Mouse (Mus musculus) lung, adult 2 months (tissue): Measurements from ENCODE around the gene Cenpc1. TPM values are rescaled to one million over a fixed set of nuclear protein-coding genes. Genes with fewer than 3 reads are reported as not detected.

Experiments used
- DNase-seq: peaks from one replicate; pipeline ENCODE4 v3.0.0; 2022
- H3K4me1 ChIP-seq: fragments of 200-500 bp; 2 replicates; pipeline ENCODE4 v1.6.1; 2011; ENCODE audit warnings: low read length; ENCODE audit not compliant: control insufficient read depth, insufficient read depth
- H3K4me3 ChIP-seq: fragments of 200-500 bp; replicated peaks from 2 replicates; pipeline ENCODE3; 2011; ENCODE audit warnings: low read depth, mild to moderate bottlenecking, control low read depth, low read length; ENCODE audit errors: extremely low read depth
- CTCF ChIP-seq: fragments of 200-500 bp; IDR thresholded peaks from 2 replicates; pipeline ENCODE4 v1.5.1; 2011; ENCODE audit warnings: mild to moderate bottlenecking, low read length, control low read depth; ENCODE audit not compliant: insufficient read depth
- POLR2A ChIP-seq: fragments of 200-500 bp; IDR thresholded peaks from 2 replicates; pipeline ENCODE4 v1.6.1; 2011; ENCODE audit warnings: low read depth, mild to moderate bottlenecking, control low read depth, low read length, borderline replicate concordance; ENCODE audit errors: extremely low read depth
- WGBS: fragments of 180-500 bp; shearing (Covaris S2); methylation state at CpG from one replicate; pipeline ENCODE4 v1.1.7; 2018; 5-methylcytosine and 5-hydroxymethylcytosine counted together
- polyA plus RNA-seq: library from polyadenylated mRNA; depleted of rRNA; stranded (reverse); fragments of >200 nt; gene quantifications from 2 replicates; pipeline ENCODE4 v1.2.3, GENCODE M21; 2012

The Cenpc1 gene
- polyA plus RNA-seq, 1 experiment: 4.3 TPM

- no peak for DNase-seq
- WGBS: 72% methylated on average over 7 of the region's 7 CpGs
- TF ChIP-seq POLR2A (no peak), CTCF (no peak)
- Histone ChIP-seq H3K4me3 (no peak overlapping the region), H3K4me1 (no peaks in the 10 kb centered on the region)
These were observed 19.6 kb upstream of the Cenpc1 start for GRCm38 (mm10) chr5:86084979-86085378.

GRCm38 (mm10) chr5:86083987-86084386, 18.6 kb upstream of the Cenpc1 start:
- no peak overlapping the region for H3K4me3 ChIP-seq
- no peaks in the 10 kb centered on the region for H3K4me1 ChIP-seq
- no peak for TF ChIP-seq POLR2A
- TF ChIP-seq CTCF: no peak
- DNase-seq: no peak
- 76% methylated on average over 6 of the region's 6 CpGs for WGBS

GRCm38 (mm10) chr5:86078720-86079334, 13.4 kb upstream of the Cenpc1 start:
- Histone ChIP-seq H3K4me1 (no peaks in the 10 kb centered on the region), H3K4me3 (no peak overlapping the region)
- no peak for DNase-seq
- 65% methylated on average over 3 of the region's 3 CpGs for WGBS
- TF ChIP-seq CTCF (no peak), POLR2A (no peak)

GRCm38 (mm10) chr5:86072756-86073386, 7.5 kb upstream of the Cenpc1 start:
- Histone ChIP-seq H3K4me3 (peak overlapping the region; percentile 16), H3K4me1 (no peaks in the 10 kb centered on the region)
- TF ChIP-seq POLR2A (no peak), CTCF (no peak)
- no peak for DNase-seq
- 72% methylated on average over 4 of the region's 4 CpGs for WGBS

- H3K4me3 ChIP-seq: peak within 1 kb of the TSS; percentile 49
- 44% methylated on average over 7 of the region's 7 CpGs for WGBS
- TF ChIP-seq POLR2A (no peak), CTCF (no peak)
These were observed 6.2 kb upstream of the Cenpc1 start, which contains the start of gene Stap1 for GRCm38 (mm10) chr5:86071538-86071937. TSS of gene Stap1 (plus strand) at chr5:86071746.

GRCm38 (mm10) chr5:86069121-86069520, 3.7 kb upstream of the Cenpc1 start:
- TF ChIP-seq CTCF (no peak), POLR2A (no peak)
- peaks cover 2% of the 10 kb centered on the region; the same call in 1 of the 2 replicates for H3K4me1 ChIP-seq
- H3K4me3 ChIP-seq: no peak overlapping the region
- 73% methylated on average over 6 of the region's 6 CpGs for WGBS
- DNase-seq: no peak

More at GRCm38 (mm10) chr5:86071538-86071937, 6.2 kb upstream of the Cenpc1 start, which contains the start of gene Stap1:
- H3K4me1 ChIP-seq: no peaks in the 10 kb centered on the region
- DNase-seq: no peak

GRCm38 (mm10) chr5:86068451-86068850, 3.1 kb upstream of the Cenpc1 start:
- H3K4me1 ChIP-seq: peaks cover 2% of the 10 kb centered on the region; the same call in 1 of the 2 replicates
- TF ChIP-seq POLR2A (no peak), CTCF (no peak)
- 56% methylated on average over 3 of the region's 3 CpGs for WGBS
- no peak overlapping the region for H3K4me3 ChIP-seq
- DNase-seq: no peak

- peak overlapping the region; percentile 52 for H3K4me3 ChIP-seq
- peaks cover 2% of the 10 kb centered on the region; the same call in 1 of the 2 replicates for H3K4me1 ChIP-seq
- TF ChIP-seq POLR2A (no peak), CTCF (peak; percentile 83)
- peak; percentile 85 for DNase-seq
- under 1% methylated on average over 17 of the region's 17 CpGs for WGBS
These were observed 1.2 kb upstream of the Cenpc1 start for GRCm38 (mm10) chr5:86066551-86066929.

GRCm38 (mm10) chr5:86065876-86066550, 630 bp upstream of the Cenpc1 start:
- WGBS: under 1% methylated on average over 17 of the region's 17 CpGs
- Histone ChIP-seq H3K4me1 (peaks cover 2% of the 10 kb centered on the region; the same call in 1 of the 2 replicates), H3K4me3 (peak overlapping the region; percentile 49)
- no peak for DNase-seq
- TF ChIP-seq POLR2A (no peak), CTCF (no peak)
